Mouse (Mus musculus): ENCODE data around the gene 4933430I17Rik. TPM values are rescaled to one million over a fixed set of nuclear protein-coding genes. Genes with fewer than 3 reads are reported as not detected.

The 4933430I17Rik gene
- polyA plus RNA-seq, 1 experiment, result not detected

GRCm38 (mm10) chr4:62514995-62515394 is 10.2 kb upstream of the 4933430I17Rik start:
- Histone ChIP-seq H3K27ac (ENCODE audit: insufficient read depth, low read length) (peak overlapping the region; percentile 37; the same call in 1 of the 2 replicates), H3K4me3 (ENCODE audit: extremely low read depth, insufficient read depth, insufficient read length) (peak overlapping the region; percentile 18; the same call in 1 of the 2 replicates), H3K4me1 (ENCODE audit: control insufficient read depth, insufficient read depth, insufficient read length) (peaks cover 9% of the 10 kb centered on the region; the same call in 1 of the 2 replicates), H3K36me3 (ENCODE audit: control insufficient read depth, insufficient read depth, low read length) (peaks cover 29% of the 10 kb centered on the region), H3K27me3 (ENCODE audit: control insufficient read depth, insufficient read depth, low read length) (no peaks in the 10 kb centered on the region)
- 82% methylated on average over 7 of the region's 7 CpGs for WGBS
- TF ChIP-seq POLR2A (IDR thresholded peaks at IDR 0.05; ENCODE audit: low read depth, low read length), result no peak
- no peak for TF ChIP-seq CTCF (IDR thresholded peaks at IDR 0.05; ENCODE audit: extremely low read depth, insufficient read depth, insufficient read length, insufficient replicate concordance)
- no peak for DNase-seq (ENCODE audit: low read depth in 1 of 2, low spot score in 2 of 2)

GRCm38 (mm10) chr4:62515490-62515889 is 9.7 kb upstream of the 4933430I17Rik start:
- TF ChIP-seq CTCF (IDR thresholded peaks at IDR 0.05; ENCODE audit: extremely low read depth, insufficient read depth, insufficient read length, insufficient replicate concordance), result no peak
- no peak for TF ChIP-seq POLR2A (IDR thresholded peaks at IDR 0.05; ENCODE audit: low read depth, low read length)
- Histone ChIP-seq H3K27ac (ENCODE audit: insufficient read depth, low read length) (peak overlapping the region; percentile 61), H3K4me3 (ENCODE audit: extremely low read depth, insufficient read depth, insufficient read length) (peak overlapping the region; percentile 2; the same call in 1 of the 2 replicates), H3K27me3 (ENCODE audit: control insufficient read depth, insufficient read depth, low read length) (no peaks in the 10 kb centered on the region), H3K36me3 (ENCODE audit: control insufficient read depth, insufficient read depth, low read length) (peaks cover 24% of the 10 kb centered on the region), H3K4me1 (ENCODE audit: control insufficient read depth, insufficient read depth, insufficient read length) (peaks cover 9% of the 10 kb centered on the region; the same call in 1 of the 2 replicates)
- 54% methylated on average over 3 of the region's 3 CpGs for WGBS
- DNase-seq (ENCODE audit: low read depth in 1 of 2, low spot score in 2 of 2), result no peak

- no peaks in the 10 kb centered on the region for H3K27me3 ChIP-seq (ENCODE audit: control insufficient read depth, insufficient read depth, low read length)
- peaks cover 22% of the 10 kb centered on the region for H3K36me3 ChIP-seq (ENCODE audit: control insufficient read depth, insufficient read depth, low read length)
- DNase-seq (ENCODE audit: low read depth in 1 of 2, low spot score in 2 of 2), result no peak
- H3K4me1 ChIP-seq (ENCODE audit: control insufficient read depth, insufficient read depth, insufficient read length), result peaks cover 9% of the 10 kb centered on the region; the same call in 1 of the 2 replicates
- TF ChIP-seq POLR2A (IDR thresholded peaks at IDR 0.05; ENCODE audit: low read depth, low read length) (no peak), CTCF (IDR thresholded peaks at IDR 0.05; ENCODE audit: extremely low read depth, insufficient read depth, insufficient read length, insufficient replicate concordance) (no peak)
- H3K4me3 ChIP-seq (ENCODE audit: extremely low read depth, insufficient read depth, insufficient read length), result peak overlapping the region; percentile 2; the same call in 1 of the 2 replicates
- 63% methylated on average over 2 of the region's 2 CpGs for WGBS
- H3K27ac ChIP-seq (ENCODE audit: insufficient read depth, low read length), result peak overlapping the region; percentile 61
These were observed 9.1 kb upstream of the 4933430I17Rik start for GRCm38 (mm10) chr4:62516079-62516478.

GRCm38 (mm10) chr4:62516579-62516978 is 8.6 kb upstream of the 4933430I17Rik start:
- H3K4me1 ChIP-seq (ENCODE audit: control insufficient read depth, insufficient read depth, insufficient read length), result peaks cover 9% of the 10 kb centered on the region; the same call in 1 of the 2 replicates
- peak overlapping the region; percentile 61; the same call in 1 of the 2 replicates for H3K27ac ChIP-seq (ENCODE audit: insufficient read depth, low read length)
- WGBS, result 74% methylated on average over 1 of the region's 1 CpGs

GRCm38 (mm10) chr4:62517046-62517445 is 8.1 kb upstream of the 4933430I17Rik start:
- whole genome bisulfite sequencing, result 64% methylated on average over 8 of the region's 8 CpGs
- DNase-seq (ENCODE audit: low read depth in 1 of 2, low spot score in 2 of 2), result no peak
- Histone ChIP-seq H3K27me3 (ENCODE audit: control insufficient read depth, insufficient read depth, low read length) (no peaks in the 10 kb centered on the region), H3K27ac (ENCODE audit: insufficient read depth, low read length) (peak overlapping the region; percentile 67), H3K36me3 (ENCODE audit: control insufficient read depth, insufficient read depth, low read length) (peaks cover 15% of the 10 kb centered on the region), H3K4me1 (ENCODE audit: control insufficient read depth, insufficient read depth, insufficient read length) (peaks cover 9% of the 10 kb centered on the region; the same call in 1 of the 2 replicates), H3K4me3 (ENCODE audit: extremely low read depth, insufficient read depth, insufficient read length) (no peak overlapping the region)
- TF ChIP-seq CTCF (IDR thresholded peaks at IDR 0.05; ENCODE audit: extremely low read depth, insufficient read depth, insufficient read length, insufficient replicate concordance), result no peak
- TF ChIP-seq POLR2A (IDR thresholded peaks at IDR 0.05; ENCODE audit: low read depth, low read length), result no peak

More at GRCm38 (mm10) chr4:62516579-62516978, 8.6 kb upstream of the 4933430I17Rik start:
- Histone ChIP-seq H3K36me3 (ENCODE audit: control insufficient read depth, insufficient read depth, low read length) (peaks cover 19% of the 10 kb centered on the region), H3K4me3 (ENCODE audit: extremely low read depth, insufficient read depth, insufficient read length) (no peak overlapping the region), H3K27me3 (ENCODE audit: control insufficient read depth, insufficient read depth, low read length) (no peaks in the 10 kb centered on the region)
- TF ChIP-seq CTCF (IDR thresholded peaks at IDR 0.05; ENCODE audit: extremely low read depth, insufficient read depth, insufficient read length, insufficient replicate concordance) (no peak), POLR2A (IDR thresholded peaks at IDR 0.05; ENCODE audit: low read depth, low read length) (no peak)
- DNase-seq (ENCODE audit: low read depth in 1 of 2, low spot score in 2 of 2), result no peak

- DNase-seq (ENCODE audit: low read depth in 1 of 2, low spot score in 2 of 2), result no peak
- Histone ChIP-seq H3K27me3 (ENCODE audit: control insufficient read depth, insufficient read depth, low read length) (no peaks in the 10 kb centered on the region), H3K4me3 (ENCODE audit: extremely low read depth, insufficient read depth, insufficient read length) (peak overlapping the region; percentile 15), H3K4me1 (ENCODE audit: control insufficient read depth, insufficient read depth, insufficient read length) (peaks cover 9% of the 10 kb centered on the region; the same call in 1 of the 2 replicates), H3K27ac (ENCODE audit: insufficient read depth, low read length) (peak overlapping the region; percentile 67), H3K36me3 (ENCODE audit: control insufficient read depth, insufficient read depth, low read length) (peaks cover 8% of the 10 kb centered on the region)
- 49% methylated on average over 10 of the region's 10 CpGs for WGBS
- TF ChIP-seq POLR2A (IDR thresholded peaks at IDR 0.05; ENCODE audit: low read depth, low read length), result no peak
- TF ChIP-seq CTCF (IDR thresholded peaks at IDR 0.05; ENCODE audit: extremely low read depth, insufficient read depth, insufficient read length, insufficient replicate concordance), result no peak
These were observed 7.4 kb upstream of the 4933430I17Rik start for GRCm38 (mm10) chr4:62517538-62518415.

Measured in spleen, adult 2 months (tissue).